19 mouse cellular contexts compared by ENCODE assay signal in genomic region chr11:113666205-113666604, GRCm38 (mm10). TPM values are rescaled to one million over a fixed set of nuclear protein-coding genes. Genes with fewer than 3 reads are reported as not detected.
DNase-seq lines count a peak whose midpoint lies in the region; ATAC-seq and TF ChIP-seq lines count a peak whose summit lies in the region.
"Had no signal": no experiment of that assay in that cellular context is flagged by ENCODE, and none has a peak within 500 bp of the region (broad histone marks: within the 10 kb centered on the region; RNA-seq: fewer than 3 reads in every experiment).

No protein-coding gene starts in this region.

- no peaks in the 10 kb centered on the region for H3K27me3 ChIP-seq in heart, embryonic 13.5 days (replicated peaks)
- H3K27me3 ChIP-seq in stomach, embryonic 14.5 days (ENCODE audit: control insufficient read depth, insufficient read depth, low read length) = no peaks in the 10 kb centered on the region
- no peaks in the 10 kb centered on the region for H3K27me3 ChIP-seq in stomach, postnatal 0 days (ENCODE audit: control insufficient read depth, insufficient read depth, low read length)
- H3K27me3 ChIP-seq in liver, embryonic 12.5 days (replicated peaks) = no peaks in the 10 kb centered on the region
- H3K27me3 ChIP-seq: embryonic facial prominence, embryonic 15.5 days; forebrain, embryonic 15.5 days; hindbrain, embryonic 15.5 days; limb, embryonic 15.5 days; midbrain, embryonic 15.5 days had no signal

- no peak for TF ChIP-seq EP300 in stomach, postnatal 0 days (optimal IDR thresholded peaks at IDR 0.05)

- no peak for DNase-seq in heart, postnatal 25 days (ENCODE audit: low spot score)
- DNase-seq in stomach, postnatal 0 days (ENCODE audit: low spot score) = no peak
- no peak for DNase-seq in adrenal gland, postnatal 25 days
- no peak for DNase-seq in spleen, postnatal 36 days (ENCODE audit: low spot score in 2 of 2)
- DNase-seq in spleen, postnatal 10 days (ENCODE audit: low spot score in 2 of 2) = no peak
- DNase-seq: right cerebral cortex, postnatal 14 days had no signal

- H3K4me3 ChIP-seq in heart, embryonic 13.5 days = no peak overlapping the region
- no peak overlapping the region for H3K4me3 ChIP-seq in stomach, embryonic 14.5 days (ENCODE audit: low read depth, low read length)
- H3K4me3 ChIP-seq in stomach, postnatal 0 days (ENCODE audit: low read depth, low read length) = no peak overlapping the region
- H3K4me3 ChIP-seq in liver, embryonic 12.5 days = peak overlapping the region; percentile 19; the same call in 1 of the 2 replicates
- H3K4me3 ChIP-seq: embryonic facial prominence, embryonic 15.5 days; forebrain, embryonic 15.5 days; hindbrain, embryonic 15.5 days; limb, embryonic 15.5 days; midbrain, embryonic 15.5 days had no signal

- no peak for ATAC-seq in heart, embryonic 13.5 days (ENCODE audit: extremely low read depth, insufficient number of reproducible peaks, low FRiP score, low TSS enrichment)
- ATAC-seq in stomach, embryonic 14.5 days (ENCODE audit: insufficient number of reproducible peaks, insufficient read depth, low FRiP score, low read depth) = no peak
- ATAC-seq in stomach, postnatal 0 days (ENCODE audit: low FRiP score, low TSS enrichment) = no peak
- peak; percentile 72 for ATAC-seq in liver, embryonic 12.5 days
- ATAC-seq: midbrain, embryonic 15.5 days had no signal

- peaks cover 81% of the 10 kb centered on the region for H3K36me3 ChIP-seq in heart, embryonic 13.5 days
- peaks cover 21% of the 10 kb centered on the region for H3K36me3 ChIP-seq in stomach, embryonic 14.5 days (ENCODE audit: control insufficient read depth, insufficient read depth, low read length)
- peaks cover 6% of the 10 kb centered on the region for H3K36me3 ChIP-seq in stomach, postnatal 0 days (ENCODE audit: control insufficient read depth, insufficient read depth, low read length)
- H3K36me3 ChIP-seq in liver, embryonic 12.5 days = peaks cover 92% of the 10 kb centered on the region

- no peak overlapping the region for H3K27ac ChIP-seq in heart, embryonic 13.5 days (replicated peaks)
- H3K27ac ChIP-seq in stomach, embryonic 14.5 days (ENCODE audit: low read length) = peak overlapping the region; percentile 58; the same call in 1 of the 2 replicates
- H3K27ac ChIP-seq in stomach, postnatal 0 days (replicated peaks) = no peak overlapping the region; the same call in 1 of the 2 replicates
- peak overlapping the region; percentile 84 for H3K27ac ChIP-seq in liver, embryonic 12.5 days
- H3K27ac ChIP-seq: hindbrain, embryonic 15.5 days; limb, embryonic 15.5 days; midbrain, embryonic 15.5 days had no signal

- no peaks in the 10 kb centered on the region for H3K9me3 ChIP-seq in heart, embryonic 13.5 days
- no peaks in the 10 kb centered on the region for H3K9me3 ChIP-seq in stomach, embryonic 14.5 days (ENCODE audit: control insufficient read depth, low read depth, low read length)
- no peaks in the 10 kb centered on the region for H3K9me3 ChIP-seq in stomach, postnatal 0 days (ENCODE audit: control insufficient read depth, low read length)
- H3K9me3 ChIP-seq in liver, embryonic 12.5 days (replicated peaks) = no peaks in the 10 kb centered on the region
- H3K9me3 ChIP-seq: embryonic facial prominence, embryonic 15.5 days; forebrain, embryonic 15.5 days; hindbrain, embryonic 15.5 days; limb, embryonic 15.5 days; midbrain, embryonic 15.5 days had no signal

- intact Hi-C loops in heart, postnatal 25 days (cut with DNase I) = no loop called here

- peaks cover 38% of the 10 kb centered on the region for H3K4me1 ChIP-seq in heart, embryonic 13.5 days
- H3K4me1 ChIP-seq in stomach, embryonic 14.5 days (ENCODE audit: control insufficient read depth, insufficient read depth, low read length) = peaks cover 14% of the 10 kb centered on the region; the same call in 1 of the 2 replicates
- H3K4me1 ChIP-seq in stomach, postnatal 0 days (replicated peaks; ENCODE audit: control insufficient read depth, insufficient read depth) = peaks cover 3% of the 10 kb centered on the region
- H3K4me1 ChIP-seq in liver, embryonic 12.5 days = peaks cover 54% of the 10 kb centered on the region
- H3K4me1 ChIP-seq: midbrain, embryonic 15.5 days had no signal

- TF ChIP-seq CTCF in stomach, postnatal 0 days (IDR thresholded peaks at IDR 0.05; ENCODE audit: low read depth) = no peak

- H3K4me2 ChIP-seq in heart, embryonic 13.5 days = peak overlapping the region; percentile 19; the same call in 1 of the 2 replicates
- H3K4me2 ChIP-seq in stomach, embryonic 14.5 days (replicated peaks; ENCODE audit: low read depth, low read length) = no peak overlapping the region
- no peak overlapping the region for H3K4me2 ChIP-seq in stomach, postnatal 0 days (replicated peaks; ENCODE audit: low read depth)
- H3K4me2 ChIP-seq in liver, embryonic 12.5 days = peak overlapping the region; percentile 61
- H3K4me2 ChIP-seq: embryonic facial prominence, embryonic 15.5 days; forebrain, embryonic 15.5 days; hindbrain, embryonic 15.5 days; limb, embryonic 15.5 days; midbrain, embryonic 15.5 days had no signal

- 65% methylated on average over 6 of the region's 6 CpGs for WGBS in heart, embryonic 13.5 days
- WGBS in stomach, embryonic 14.5 days = 55% methylated on average over 6 of the region's 6 CpGs
- 55% methylated on average over 6 of the region's 6 CpGs for WGBS in stomach, postnatal 0 days
- WGBS in liver, embryonic 12.5 days (ENCODE audit: insufficient replicate concordance) = 44% methylated on average over 6 of the region's 6 CpGs

- no peak overlapping the region for H3K9ac ChIP-seq in heart, embryonic 13.5 days
- no peak overlapping the region for H3K9ac ChIP-seq in stomach, embryonic 14.5 days (replicated peaks; ENCODE audit: low read depth, low read length)
- H3K9ac ChIP-seq in stomach, postnatal 0 days (ENCODE audit: low read length) = no peak overlapping the region
- H3K9ac ChIP-seq in liver, embryonic 12.5 days = peak overlapping the region; percentile 43; the same call in 1 of the 2 replicates
- H3K9ac ChIP-seq: embryonic facial prominence, embryonic 15.5 days; forebrain, embryonic 15.5 days; hindbrain, embryonic 15.5 days; limb, embryonic 15.5 days; midbrain, embryonic 15.5 days had no signal

RNA-seq across cellular contexts. Expression of gene Slc39a11, which starts 16.3 kb away (rescaled TPM):
- polyA plus RNA-seq in heart, embryonic 13.5 days (2015; fragmentation: Nextera tagmentation; extraction: Ambion mirVana) = 15.2 and 16.8 TPM in 2 replicates
- total RNA-seq in heart, postnatal 25 days (2021) = 1 to 10 TPM; 2.7 to 3.8 TPM
- polyA plus RNA-seq in stomach, embryonic 14.5 days (2014; fragmentation: Nextera tagmentation; extraction: Ambion mirVana) = 18.6 and 24.0 TPM in 2 replicates
- 56.6 and 58.0 TPM in 2 replicates for polyA plus RNA-seq in stomach, postnatal 0 days (2015; fragmentation: Nextera tagmentation; extraction: Ambion mirVana)
- polyA plus RNA-seq in liver, embryonic 12.5 days (2016; fragmentation: Nextera tagmentation; extraction: Ambion mirVana) = 18.0 and 18.3 TPM in 2 replicates
- total RNA-seq in adrenal gland, postnatal 25 days (2021) = 19.8 and 26.3 TPM in 2 replicates

RNA-seq across cellular contexts. Expression of gene Cog1, which starts 17.2 kb away (rescaled TPM):
- 15.5 and 16.6 TPM in 2 replicates for polyA plus RNA-seq in heart, embryonic 13.5 days (2015; fragmentation: Nextera tagmentation; extraction: Ambion mirVana)
- 10 to 100 TPM; 16.4 to 17.1 TPM for total RNA-seq in heart, postnatal 25 days (2021)
- polyA plus RNA-seq in stomach, embryonic 14.5 days (2014; fragmentation: Nextera tagmentation; extraction: Ambion mirVana) = 20.7 and 24.4 TPM in 2 replicates
- polyA plus RNA-seq in stomach, postnatal 0 days (2015; fragmentation: Nextera tagmentation; extraction: Ambion mirVana) = 14.4 and 15.3 TPM in 2 replicates
- 19.4 and 21.7 TPM in 2 replicates for polyA plus RNA-seq in liver, embryonic 12.5 days (2016; fragmentation: Nextera tagmentation; extraction: Ambion mirVana)
- total RNA-seq in adrenal gland, postnatal 25 days (2021) = 47.7 and 56.8 TPM in 2 replicates

RNA-seq across cellular contexts. Expression of gene Fam104a, which starts 17.8 kb away (rescaled TPM):
- polyA plus RNA-seq in heart, embryonic 13.5 days (2015; fragmentation: Nextera tagmentation; extraction: Ambion mirVana) = 43.9 and 46.5 TPM in 2 replicates
- 10 to 100 TPM; 13.9 to 15.0 TPM for total RNA-seq in heart, postnatal 25 days (2021)
- polyA plus RNA-seq in stomach, embryonic 14.5 days (2014; fragmentation: Nextera tagmentation; extraction: Ambion mirVana) = 46.8 and 51.2 TPM in 2 replicates
- 34.2 and 34.3 TPM in 2 replicates for polyA plus RNA-seq in stomach, postnatal 0 days (2015; fragmentation: Nextera tagmentation; extraction: Ambion mirVana)
- polyA plus RNA-seq in liver, embryonic 12.5 days (2016; fragmentation: Nextera tagmentation; extraction: Ambion mirVana) = 56.1 and 58.5 TPM in 2 replicates
- total RNA-seq in adrenal gland, postnatal 25 days (2021) = 29.1 and 30.5 TPM in 2 replicates

RNA-seq across cellular contexts. Expression of gene D11Wsu47e, which starts 18.0 kb away (rescaled TPM):
- polyA plus RNA-seq in heart, embryonic 13.5 days (2015; fragmentation: Nextera tagmentation; extraction: Ambion mirVana) = 15.1 and 16.0 TPM in 2 replicates
- 1 to 10 TPM; 6.0 to 7.1 TPM for total RNA-seq in heart, postnatal 25 days (2021)
- polyA plus RNA-seq in stomach, embryonic 14.5 days (2014; fragmentation: Nextera tagmentation; extraction: Ambion mirVana) = 21.3 and 25.4 TPM in 2 replicates
- polyA plus RNA-seq in stomach, postnatal 0 days (2015; fragmentation: Nextera tagmentation; extraction: Ambion mirVana) = 8.7 and 9.7 TPM in 2 replicates
- polyA plus RNA-seq in liver, embryonic 12.5 days (2016; fragmentation: Nextera tagmentation; extraction: Ambion mirVana) = 14.8 and 16.0 TPM in 2 replicates
- total RNA-seq in adrenal gland, postnatal 25 days (2021) = 21.7 and 22.4 TPM in 2 replicates

RNA-seq across cellular contexts. Expression of gene Cpsf4l, which starts 43.6 kb away (rescaled TPM):
- polyA plus RNA-seq in heart, embryonic 13.5 days (2015; fragmentation: Nextera tagmentation; extraction: Ambion mirVana) = 0.24 TPM in 1 of 2 replicates, not detected in the other
- not detected for total RNA-seq in heart, postnatal 25 days (2021)
- 0.49 and 0.52 TPM in 2 replicates for polyA plus RNA-seq in stomach, embryonic 14.5 days (2014; fragmentation: Nextera tagmentation; extraction: Ambion mirVana)
- 0.16 and 0.19 TPM in 2 replicates for polyA plus RNA-seq in stomach, postnatal 0 days (2015; fragmentation: Nextera tagmentation; extraction: Ambion mirVana)
- polyA plus RNA-seq in liver, embryonic 12.5 days (2016; fragmentation: Nextera tagmentation; extraction: Ambion mirVana) = 0.20 TPM in 1 of 2 replicates, not detected in the other
- 0.76 TPM in 2 replicates for total RNA-seq in adrenal gland, postnatal 25 days (2021)
- total RNA-seq: gastrocnemius, adult 18-20 months; layer of hippocampus, postnatal 10 days; left cerebral cortex, postnatal 10 days; megakaryocyte progenitor cell, adult 5-6 weeks had no signal
- polyA plus RNA-seq: adrenal gland, adult 2 months had no signal

Comparison
In these comparisons a context has a peak if more than half of its experiments do, and no peak if none do; other contexts are left out.
1. H3K27ac ChIP-seq: peak in stomach, embryonic 14.5 days (single experiment) and liver, embryonic 12.5 days (single experiment); none in heart, embryonic 13.5 days (single experiment) and stomach, postnatal 0 days (single experiment).
2. H3K4me2 ChIP-seq: peak in heart, embryonic 13.5 days (single experiment) and liver, embryonic 12.5 days (single experiment); none in stomach, embryonic 14.5 days (single experiment) and stomach, postnatal 0 days (single experiment).